Mouse (Mus musculus) adrenal gland, adult (tissue): ENCODE data around the gene Kbtbd6.
"Not testable (repeated sequence)": the region's sequence is repeated elsewhere in the genome, so short reads cannot be mapped to it uniquely, and the experiment has no call there.

Source experiments
- DNase-seq, 2 experiments: peaks; one replicate each; pipeline ENCODE4 v3.0.0; 2022 to 2023; ENCODE audit warnings: low spot score in 1 of 2; ENCODE audit not compliant: inconsistent age in 2 of 2

Kbtbd6 gene

GRCm38 (mm10) chr14:79451681-79452590 is at the start of gene Kbtbd6:
Gene Kbtbd6, plus strand, starts transcription at chr14:79451835.
- peak; percentile 79 to 93 for DNase-seq

GRCm38 (mm10) chr14:79407641-79408040 is 44.0 kb upstream of the Kbtbd6 start:
- no peak for DNase-seq

DNA sequence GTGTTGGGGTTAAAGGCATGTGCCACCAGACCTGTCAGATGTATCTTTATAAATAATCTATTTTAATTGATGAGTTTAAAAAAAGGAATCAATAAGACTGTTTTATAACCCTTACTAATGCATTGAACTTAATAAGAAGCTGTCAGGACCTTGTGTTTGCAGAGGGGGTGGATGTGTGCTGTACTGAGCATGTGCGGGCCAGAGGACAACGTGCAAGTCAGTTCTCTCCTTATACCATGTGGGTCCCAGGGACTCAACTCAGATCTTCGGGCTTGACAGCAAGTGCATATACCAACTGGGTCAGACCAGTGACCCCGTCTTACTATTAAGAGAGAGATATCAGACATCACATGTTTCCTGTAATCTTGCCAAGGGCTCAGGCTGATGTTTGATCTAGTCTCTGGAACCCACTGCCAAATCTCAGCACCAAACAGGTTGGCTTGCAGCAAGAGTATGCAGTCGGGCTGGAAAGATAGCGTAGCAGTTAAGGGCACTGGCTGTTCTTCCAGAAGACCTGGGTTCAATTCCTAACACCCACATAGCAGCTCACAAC is 42.3 kb upstream of the Kbtbd6 start:
- no peak for DNase-seq

DNA sequence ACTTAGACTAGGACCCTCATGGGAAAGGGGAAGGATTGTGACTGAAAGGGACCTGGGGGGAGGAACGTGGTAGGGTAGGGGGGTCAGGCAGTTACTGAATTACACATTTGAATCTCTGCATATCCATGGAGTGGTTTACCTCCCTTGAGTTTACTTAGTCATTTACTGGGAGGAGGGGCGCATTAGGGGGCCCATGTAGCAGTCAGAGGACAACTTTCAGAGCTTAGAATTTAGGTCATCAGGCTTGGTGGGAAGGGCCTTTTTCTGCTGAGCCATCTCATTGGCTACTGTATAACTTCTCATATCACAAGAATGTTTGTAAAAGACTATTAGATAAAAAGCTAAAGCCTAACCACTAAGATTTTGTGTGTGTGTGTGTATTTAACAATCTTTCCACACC is 41.0 kb upstream of the Kbtbd6 start:
- peak; percentile 21 to 40 for DNase-seq

DNA sequence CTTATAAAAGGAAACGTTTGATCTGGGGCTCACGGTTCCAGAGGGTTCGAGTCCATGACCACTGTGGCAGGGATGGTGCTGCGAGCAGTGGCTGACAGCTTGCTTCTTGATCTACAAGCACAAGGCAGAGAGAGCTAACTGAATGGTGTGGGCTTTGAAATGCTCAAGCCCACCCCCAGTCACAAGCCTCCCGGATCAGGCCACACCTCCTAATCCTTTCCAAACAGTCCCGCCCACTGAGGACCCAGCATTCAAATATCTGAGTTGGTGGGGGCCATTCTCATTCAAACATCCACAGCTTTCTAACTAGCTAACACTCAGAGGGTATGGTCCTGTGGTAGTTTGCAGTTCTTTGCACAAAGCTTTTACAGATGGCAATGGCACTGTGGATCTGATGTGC is 38.5 kb upstream of the Kbtbd6 start:
- DNase-seq = no peak

DNA sequence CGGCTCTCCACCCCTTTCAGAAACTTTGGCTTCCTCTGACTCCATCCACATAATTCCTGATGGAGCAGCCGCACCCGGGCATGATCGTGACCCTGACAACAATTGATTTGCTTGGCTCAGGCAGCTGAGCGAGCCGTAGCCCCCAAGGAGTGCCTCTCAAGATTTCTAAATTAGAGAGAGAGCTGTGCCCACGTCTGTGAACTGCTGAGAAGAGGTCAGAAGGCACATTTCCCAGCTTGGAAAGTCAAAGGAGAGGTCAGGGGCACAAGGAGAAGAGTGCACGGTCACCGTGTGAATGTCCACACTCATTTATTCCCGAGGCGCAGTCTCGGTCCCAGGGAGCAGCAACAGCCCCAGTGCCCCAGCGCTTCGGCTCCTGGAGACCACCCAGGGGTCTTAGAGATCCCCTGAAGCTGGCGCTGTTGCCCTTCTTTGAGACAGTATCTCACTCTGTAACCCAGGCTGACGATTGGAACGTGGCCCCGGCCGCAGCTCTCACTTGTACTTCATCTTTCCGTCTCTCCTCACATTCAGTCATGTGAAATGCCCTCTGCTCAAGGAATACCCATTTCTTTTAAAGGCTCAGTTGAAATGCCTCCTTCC is 31.5 kb upstream of the Kbtbd6 start:
- DNase-seq = no peak

DNA sequence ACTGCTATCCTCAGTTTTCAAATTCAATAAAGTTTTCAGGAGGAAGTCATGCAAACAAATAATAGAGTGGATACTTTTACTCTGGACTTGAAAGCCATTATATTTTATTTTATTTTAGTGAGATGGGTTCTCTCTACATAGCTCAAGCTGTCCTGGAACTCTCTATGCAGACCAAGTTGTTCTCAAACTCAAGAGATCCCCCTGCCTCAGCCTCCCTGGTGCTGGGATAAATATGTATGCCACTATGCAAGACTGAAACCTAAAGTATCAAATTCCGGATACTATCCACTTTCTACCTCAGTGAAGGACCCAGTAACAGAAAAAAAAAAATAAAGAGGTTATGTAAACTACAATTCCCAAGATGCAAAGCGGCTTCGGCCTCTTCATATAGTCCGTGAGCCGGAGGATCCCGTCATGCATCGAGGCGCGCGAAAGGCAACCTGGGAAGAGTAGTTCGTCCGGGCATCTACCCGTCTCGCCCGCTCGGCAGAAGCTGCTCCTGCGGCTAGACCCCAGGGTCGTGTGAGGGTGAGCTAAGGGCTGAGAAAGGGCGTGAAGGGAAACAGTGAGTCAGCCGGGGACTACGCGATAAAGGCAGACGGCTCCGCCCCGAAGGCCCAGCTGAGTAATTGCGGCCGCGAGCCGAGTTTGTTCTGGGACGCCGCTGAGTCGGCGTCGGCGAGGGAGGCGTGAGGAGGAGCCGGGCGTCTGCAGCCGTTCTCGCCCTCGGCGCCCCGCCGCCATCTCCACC is 25.5 kb upstream of the Kbtbd6 start, which contains the start of gene Kbtbd7:
TSS of gene Kbtbd7 (plus strand) at position 533 of the 751 bp plus-strand sequence.
- peak; percentile 97 to 98 for DNase-seq

GRCm38 (mm10) chr14:79426730-79427365 is 24.8 kb upstream of the Kbtbd6 start:
- DNase-seq = peak; percentile 37 to 48

GRCm38 (mm10) chr14:79434068-79434467 is 17.6 kb upstream of the Kbtbd6 start:
- DNase-seq = no peak

- DNase-seq = peak in 1 of 2 experiments; percentile 42
These were observed 11.0 kb upstream of the Kbtbd6 start for GRCm38 (mm10) chr14:79440655-79441054.

DNA sequence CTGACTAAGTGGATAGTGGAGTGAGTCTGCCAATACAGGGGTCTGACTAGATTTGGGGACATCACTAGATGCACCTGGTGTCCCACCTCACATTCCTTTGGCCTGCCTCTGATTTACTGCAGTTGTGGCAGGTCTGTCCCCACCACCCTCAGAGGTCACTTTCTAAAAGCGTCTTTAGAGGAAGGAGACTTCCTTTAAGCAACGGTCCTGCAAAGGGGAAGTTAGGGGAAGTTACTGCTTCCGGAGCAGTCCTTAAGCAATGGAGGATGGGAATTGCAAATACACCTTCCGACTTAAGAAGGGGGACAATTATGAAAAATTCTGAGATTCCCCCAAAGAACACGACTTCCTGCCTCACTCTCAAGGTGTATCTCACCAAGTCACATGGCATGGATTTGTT is 10.2 kb upstream of the Kbtbd6 start:
- no peak for DNase-seq

DNA sequence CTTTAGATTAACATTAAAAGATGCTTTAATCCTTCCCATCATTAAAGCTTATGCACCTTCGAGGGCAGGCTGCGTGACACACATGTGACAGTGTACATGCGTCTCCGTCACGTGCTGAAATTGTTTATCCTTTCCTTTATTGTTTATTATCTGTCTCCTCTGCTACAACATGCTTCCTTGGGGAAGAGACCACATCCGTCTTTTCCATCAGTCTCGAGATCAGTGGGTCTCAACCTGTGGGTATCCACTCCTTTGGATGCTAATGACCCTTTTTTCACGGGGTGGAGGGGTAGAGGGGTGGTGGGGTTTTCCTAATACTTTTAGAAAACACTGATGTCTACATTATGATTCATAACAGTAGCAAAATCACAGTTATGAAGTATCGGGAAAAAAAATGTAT is 7.0 kb upstream of the Kbtbd6 start:
- DNase-seq = no peak

DNA sequence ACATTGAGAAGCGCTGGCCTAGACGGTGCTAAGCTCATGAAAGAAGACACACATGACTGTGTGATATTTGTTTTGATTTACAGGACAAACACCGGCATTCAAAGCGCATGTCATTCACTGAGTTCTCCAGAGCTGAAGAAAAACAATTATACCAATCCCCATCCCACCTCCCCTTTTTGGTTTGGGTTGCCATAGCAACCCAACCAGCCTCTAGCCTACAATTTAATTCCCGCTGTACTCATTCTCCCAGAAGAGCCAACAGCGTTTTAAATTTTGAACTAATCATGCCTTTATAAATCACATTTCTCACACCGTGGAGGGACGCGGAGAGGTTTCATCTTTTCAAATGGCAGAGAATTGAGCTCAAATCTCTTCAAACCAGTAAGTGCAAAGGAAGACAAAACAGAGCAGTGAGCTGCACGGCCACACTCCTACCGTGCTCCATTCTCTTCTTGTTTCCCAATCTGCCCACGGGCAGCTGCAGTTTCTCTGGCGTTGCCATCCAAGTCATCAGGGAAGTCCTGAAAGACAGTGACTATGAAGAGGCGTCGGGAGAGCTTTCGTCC is 6.5 kb upstream of the Kbtbd6 start:
- no peak for DNase-seq

DNA sequence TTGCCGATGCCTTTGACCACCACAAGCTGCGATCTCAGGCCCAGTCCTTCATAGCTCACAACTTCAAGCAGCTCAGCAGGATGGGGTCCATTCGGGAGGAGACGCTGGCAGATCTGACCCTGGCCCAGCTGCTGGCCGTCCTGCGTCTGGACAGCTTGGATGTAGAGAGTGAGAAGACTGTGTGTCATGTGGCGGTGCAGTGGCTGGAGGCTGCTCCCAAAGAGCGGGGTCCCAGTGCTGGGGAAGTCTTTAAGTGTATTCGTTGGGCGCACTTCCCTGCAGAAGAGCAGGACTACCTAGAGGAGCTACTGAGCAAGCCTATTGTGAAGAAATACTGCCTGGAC is 928 bp downstream of the Kbtbd6 start:
- DNase-seq = not testable (repeated sequence)

DNA sequence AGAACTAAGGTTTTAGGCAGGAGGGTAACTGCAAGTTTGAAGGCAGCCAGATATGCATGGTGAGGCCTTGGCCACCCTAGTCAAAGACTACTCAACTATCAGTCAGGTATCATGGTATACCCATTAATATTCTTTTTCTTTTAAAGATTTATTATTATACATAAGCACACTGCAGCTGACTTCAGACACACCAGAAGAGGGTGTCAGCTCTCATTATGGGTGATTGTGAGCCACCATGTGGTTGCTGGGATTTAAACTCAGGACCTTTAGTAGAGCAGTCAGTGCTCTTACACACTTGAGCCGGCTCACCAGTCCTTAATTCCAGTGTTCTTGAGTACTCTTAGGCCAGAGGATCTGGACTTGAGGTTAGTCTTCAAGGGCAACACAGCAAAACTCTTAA is 8.8 kb downstream of the Kbtbd6 start:
- no peak for DNase-seq

- no peak for DNase-seq
These were observed 9.4 kb downstream of the Kbtbd6 start for GRCm38 (mm10) chr14:79460988-79461387.

DNA sequence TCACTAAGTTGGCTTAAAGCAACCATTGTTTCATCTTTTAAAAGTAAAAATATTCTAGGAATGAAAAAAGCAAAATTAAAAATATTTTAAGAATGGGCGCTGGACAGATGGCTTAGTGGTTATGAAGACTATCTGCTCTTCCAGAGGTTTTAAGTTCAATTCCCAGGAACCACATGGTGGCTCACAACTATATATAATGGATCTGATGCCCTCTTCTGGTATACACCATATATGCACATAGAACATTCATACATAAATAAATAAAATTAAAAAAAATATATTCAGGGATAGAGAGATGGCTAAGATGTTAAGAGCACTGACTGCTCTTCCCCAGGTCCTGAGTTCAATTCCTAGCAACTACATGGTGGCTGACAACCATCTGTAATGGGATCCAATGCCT is 14.0 kb downstream of the Kbtbd6 start:
- DNase-seq = no peak

DNA sequence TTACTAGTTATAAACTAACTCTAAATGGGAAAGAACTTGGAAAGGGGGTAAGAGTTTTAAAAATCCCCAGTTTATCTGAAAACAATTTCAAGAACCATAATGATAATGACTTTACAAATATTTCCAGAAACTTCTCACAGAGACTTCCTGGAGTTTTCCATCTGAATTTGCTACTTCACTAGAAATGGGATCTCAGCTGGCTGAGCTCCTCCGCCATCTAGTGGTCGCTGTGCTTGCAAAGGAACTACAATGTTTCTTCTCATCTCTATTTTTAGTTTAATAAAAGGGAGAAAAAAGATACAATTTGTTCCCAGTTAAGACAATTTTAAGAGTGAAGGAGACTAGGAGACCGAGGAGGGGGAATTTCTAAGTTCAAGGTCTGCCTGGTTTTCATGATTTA is 16.0 kb downstream of the Kbtbd6 start:
- DNase-seq = peak; percentile 53 to 86

GRCm38 (mm10) chr14:79473384-79473783 is 21.7 kb downstream of the Kbtbd6 start:
- DNase-seq = no peak

DNA sequence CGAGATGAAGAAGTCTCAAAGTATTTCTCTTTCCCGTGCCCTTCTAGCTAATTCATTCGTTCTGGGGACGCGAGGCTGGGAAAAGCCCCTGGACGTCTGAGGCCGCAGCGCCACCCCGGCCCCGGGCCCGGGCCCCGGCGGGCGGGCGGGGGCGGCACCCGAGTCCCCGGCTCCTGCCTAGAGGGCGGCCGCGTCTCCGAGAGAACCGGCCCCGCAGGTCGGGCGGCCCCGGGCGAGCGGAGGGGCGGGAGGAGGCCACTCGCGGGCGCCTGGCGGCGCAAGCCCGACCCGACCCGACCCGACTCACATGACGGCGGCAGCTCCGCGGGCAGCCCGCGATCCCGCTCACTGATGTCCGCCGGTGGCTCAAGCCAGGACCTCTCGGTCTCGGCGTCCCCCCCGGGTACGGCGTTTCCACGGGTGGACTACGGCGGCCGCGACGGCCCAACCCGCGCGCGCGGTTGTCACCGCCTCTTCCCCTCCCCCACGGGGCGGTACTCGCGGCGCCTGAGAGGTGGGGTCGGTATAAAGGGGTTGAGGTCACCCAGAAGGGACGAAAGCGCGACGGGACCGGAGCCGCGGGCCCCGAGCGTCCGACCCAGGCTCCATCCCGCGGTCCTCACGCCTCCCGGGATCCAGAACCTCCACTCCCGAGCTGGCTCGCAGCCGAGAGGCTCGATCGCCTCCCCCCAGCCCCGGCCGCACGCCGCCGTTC is 29.1 kb downstream of the Kbtbd6 start, which contains the start of gene Elf1:
TSS of gene Elf1 (plus strand) at position 571 of the 715 bp plus-strand sequence.
- peak; percentile 98 to 99 for DNase-seq
